12 mouse cellular contexts compared by ENCODE assay signal in genomic region chr12:70714281-70714679, GRCm38 (mm10).
A peak's percentile ranks its signal among the peaks of the same experiment; 100 is the strongest.
DNase-seq lines count a peak whose midpoint lies in the region; ATAC-seq and TF ChIP-seq lines count a peak whose summit lies in the region.
"Had no signal": no experiment of that assay in that cellular context is flagged by ENCODE, and none has a peak within 500 bp of the region (broad histone marks: within the 10 kb centered on the region; RNA-seq: fewer than 3 reads in every experiment).

No protein-coding gene starts in this region.

- peak; percentile 72 for DNase-seq in left cerebral cortex, adult 11 months (ENCODE audit: low spot score)
- no peak for DNase-seq in left cerebral cortex, postnatal 4 days
- peak; percentile 35 for DNase-seq in induced T-regulatory cell, adult 2 months (ENCODE audit: low read depth)
- no peak for DNase-seq in midbrain, postnatal 0 days (ENCODE audit: low spot score)
- DNase-seq in urinary bladder, adult 18-20 months (ENCODE audit: low spot score in 2 of 2), result no peak
- DNase-seq in spleen, postnatal 36 days (ENCODE audit: low spot score in 2 of 2), result no peak
- DNase-seq: cerebellum, adult 2 months had no signal

- peaks cover 19% of the 10 kb centered on the region for H3K4me1 ChIP-seq in bone marrow macrophage, adult 2 months (ENCODE audit: control insufficient read depth, insufficient read depth, low read length)
- H3K4me1 ChIP-seq in midbrain, postnatal 0 days (ENCODE audit: insufficient read depth, low read length), result 0 out of 2 replicates have a peak, but pooled peaks cover 2% of the 10 kb centered on the region

- peak overlapping the region; percentile 50 for H3K4me2 ChIP-seq in myocyte (ENCODE audit: low read depth)
- no peak overlapping the region for H3K4me2 ChIP-seq in midbrain, postnatal 0 days (ENCODE audit: low read depth, low read length, poor library complexity, severe bottlenecking)
- H3K4me2 ChIP-seq: midbrain, embryonic 12.5 days had no signal

- H3K79me2 ChIP-seq in myocyte (ENCODE audit: control insufficient read depth, insufficient read depth), result no peaks in the 10 kb centered on the region

- 38% methylated on average over 11 of the region's 11 CpGs for WGBS in midbrain, postnatal 0 days

- H3K4me3 ChIP-seq in bone marrow macrophage, adult 2 months (ENCODE audit: insufficient read depth, low read length), result 0 out of 2 replicates have a peak overlapping the region, but pooled peaks have one; percentile 33
- no peak overlapping the region for H3K4me3 ChIP-seq in myocyte
- H3K4me3 ChIP-seq in midbrain, postnatal 0 days (ENCODE audit: low read depth, low read length), result no peak overlapping the region
- H3K4me3 ChIP-seq: heart, embryonic 10.5 days; midbrain, embryonic 12.5 days had no signal

- H3K27ac ChIP-seq in bone marrow macrophage, adult 2 months (ENCODE audit: insufficient read depth, low read depth, low read length), result no peak overlapping the region
- no peak overlapping the region for H3K27ac ChIP-seq in midbrain, postnatal 0 days (ENCODE audit: low read depth, low read length)
- H3K27ac ChIP-seq: heart, embryonic 10.5 days; hindbrain, postnatal 0 days; midbrain, embryonic 12.5 days had no signal

- ATAC-seq in midbrain, postnatal 0 days (ENCODE audit: low FRiP score), result no peak
- ATAC-seq: hindbrain, postnatal 0 days had no signal

- TF ChIP-seq POLR2A in bone marrow macrophage, adult 2 months (IDR thresholded peaks at IDR 0.05; ENCODE audit: borderline replicate concordance, low read depth, low read length), result no peak
- no peak for TF ChIP-seq POLR2A in myocyte (IDR thresholded peaks at IDR 0.05; ENCODE audit: insufficient read length, low read depth)

- no peaks in the 10 kb centered on the region for H3K27me3 ChIP-seq in myocyte (ENCODE audit: control insufficient read depth, insufficient read depth, insufficient read length)
- H3K27me3 ChIP-seq in midbrain, postnatal 0 days (ENCODE audit: insufficient read depth, low read length), result no peaks in the 10 kb centered on the region
- H3K27me3 ChIP-seq: midbrain, embryonic 12.5 days had no signal

- no peak overlapping the region for H3K9ac ChIP-seq in midbrain, postnatal 0 days (replicated peaks; ENCODE audit: low read length, poor library complexity, severe bottlenecking)
- H3K9ac ChIP-seq: midbrain, embryonic 12.5 days had no signal

- no peak overlapping the region for H3ac ChIP-seq in myocyte (ENCODE audit: control insufficient read depth, insufficient read length)

- TF ChIP-seq CTCF in bone marrow macrophage, adult 2 months (IDR thresholded peaks at IDR 0.05; ENCODE audit: low read depth, low read length), result no peak
- no peak for TF ChIP-seq CTCF in midbrain, postnatal 0 days (IDR thresholded peaks at IDR 0.05)

- intact Hi-C loops in left cerebral cortex, postnatal 4 days (cut with DNase I), result no loop called here

- H3K9me3 ChIP-seq in midbrain, postnatal 0 days (ENCODE audit: low read length), result no peaks in the 10 kb centered on the region
- H3K9me3 ChIP-seq: heart, embryonic 10.5 days; midbrain, embryonic 12.5 days had no signal

- no peaks in the 10 kb centered on the region for H3K36me3 ChIP-seq in myocyte (ENCODE audit: control insufficient read depth, insufficient read depth)
- H3K36me3 ChIP-seq in midbrain, postnatal 0 days (ENCODE audit: insufficient read depth, low read length), result no peaks in the 10 kb centered on the region
- H3K36me3 ChIP-seq: heart, embryonic 10.5 days; midbrain, embryonic 12.5 days had no signal

TF ChIP-seq in myocyte, 11 proteins besides CTCF, POLR2A, EP300 and RAD21:
- TF ChIP-seq MYOD1 (IDR thresholded peaks at IDR 0.05; ENCODE audit: control insufficient read depth in 1 of 3, insufficient read length in 2 of 3, low read depth in 2 of 3) (no peak), SRF (IDR thresholded peaks at IDR 0.05; ENCODE audit: control insufficient read depth, insufficient read length, low read depth) (no peak), E2F4 (IDR thresholded peaks at IDR 0.05; ENCODE audit: insufficient read depth) (no peak), CEBPB (IDR thresholded peaks at IDR 0.05; ENCODE audit: insufficient read depth, poor library complexity, severe bottlenecking) (no peak), USF1 (IDR thresholded peaks at IDR 0.05; ENCODE audit: low read depth) (no peak), MYOG (IDR thresholded peaks at IDR 0.05; ENCODE audit: control insufficient read depth in 1 of 3, insufficient read depth in 1 of 3, insufficient read length in 2 of 3, low read depth in 2 of 3) (no peak), REST (IDR thresholded peaks at IDR 0.05; ENCODE audit: insufficient read depth, insufficient read length) (no peak), TCF3 (IDR thresholded peaks at IDR 0.05; ENCODE audit: insufficient read length, low read depth) (no peak), TCF12 (IDR thresholded peaks at IDR 0.05; ENCODE audit: insufficient read depth, poor library complexity, severe bottlenecking) (no peak), POLR2AphosphoS2 (IDR thresholded peaks at IDR 0.05; ENCODE audit: insufficient read length, low read depth) (no peak)

Comparison
In these comparisons a context has a peak if more than half of its experiments do, and no peak if none do; other contexts are left out.
1. DNase-seq: peak in left cerebral cortex, adult 11 months (single experiment) and induced T-regulatory cell, adult 2 months (single experiment); none in left cerebral cortex, postnatal 4 days (single experiment), midbrain, postnatal 0 days (single experiment), urinary bladder, adult 18-20 months (0 of 2) and spleen, postnatal 36 days (0 of 2).